Mouse (Mus musculus): ENCODE data around the gene Zbp1. TPM values are rescaled to one million over a fixed set of nuclear protein-coding genes. Genes with fewer than 3 reads are reported as not detected.

Gene Zbp1
- under 1 TPM in 1 of 2 experiments, not detected in 1; 0.47 TPM for total RNA-seq (2021)
- long read RNA-seq, experiment 1, partial matches to known transcripts: 0 of 1 reads
- long read RNA-seq, experiment 1, other reads (novel, unspliced or antisense): 0 of 1 reads
- long read RNA-seq, experiment 2: 0 reads

DNA sequence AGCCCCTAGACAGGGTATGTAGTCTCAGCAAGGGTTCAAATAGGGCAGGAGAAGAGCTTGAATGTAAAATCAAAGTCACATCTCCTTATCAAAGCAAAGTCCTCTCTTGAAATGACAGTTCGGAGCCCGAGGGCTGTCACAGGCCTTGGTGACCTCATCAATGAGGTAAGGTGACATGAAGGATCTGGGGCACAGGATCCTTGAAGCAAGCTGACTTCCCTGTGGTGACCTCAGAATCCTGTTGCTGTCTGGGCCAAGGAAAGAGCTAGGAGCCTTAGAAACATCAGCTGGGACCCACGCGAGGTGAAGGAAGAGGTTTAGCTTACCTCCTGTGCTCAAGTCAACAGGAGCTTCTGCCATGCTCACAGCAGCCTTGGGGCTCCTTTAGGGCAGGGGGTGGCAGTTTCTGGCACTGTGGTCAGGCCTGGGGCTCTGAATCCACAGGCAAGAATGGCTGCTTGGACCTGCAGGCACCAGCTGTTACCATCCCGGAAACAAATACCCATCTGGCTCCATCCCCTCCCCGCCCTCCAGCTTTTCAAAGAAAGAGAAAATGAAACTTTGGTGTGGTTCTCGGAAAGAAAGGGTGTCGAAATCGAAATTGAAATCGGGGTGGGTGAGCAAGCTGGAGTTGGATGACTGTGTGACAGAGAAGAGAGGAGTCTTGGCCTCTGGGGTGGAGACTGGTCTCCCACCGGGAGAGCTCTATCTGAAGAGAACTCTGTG, at the start of gene Zbp1:
TSS of gene Zbp1 (minus strand) at position 508 of the 726 bp plus-strand sequence.
- no peak for DNase-seq (ENCODE audit: low spot score)

GRCm38 (mm10) chr2:173267562-173267961, 48.8 kb upstream of the Zbp1 start:
- no peak for DNase-seq (ENCODE audit: low spot score)

DNA sequence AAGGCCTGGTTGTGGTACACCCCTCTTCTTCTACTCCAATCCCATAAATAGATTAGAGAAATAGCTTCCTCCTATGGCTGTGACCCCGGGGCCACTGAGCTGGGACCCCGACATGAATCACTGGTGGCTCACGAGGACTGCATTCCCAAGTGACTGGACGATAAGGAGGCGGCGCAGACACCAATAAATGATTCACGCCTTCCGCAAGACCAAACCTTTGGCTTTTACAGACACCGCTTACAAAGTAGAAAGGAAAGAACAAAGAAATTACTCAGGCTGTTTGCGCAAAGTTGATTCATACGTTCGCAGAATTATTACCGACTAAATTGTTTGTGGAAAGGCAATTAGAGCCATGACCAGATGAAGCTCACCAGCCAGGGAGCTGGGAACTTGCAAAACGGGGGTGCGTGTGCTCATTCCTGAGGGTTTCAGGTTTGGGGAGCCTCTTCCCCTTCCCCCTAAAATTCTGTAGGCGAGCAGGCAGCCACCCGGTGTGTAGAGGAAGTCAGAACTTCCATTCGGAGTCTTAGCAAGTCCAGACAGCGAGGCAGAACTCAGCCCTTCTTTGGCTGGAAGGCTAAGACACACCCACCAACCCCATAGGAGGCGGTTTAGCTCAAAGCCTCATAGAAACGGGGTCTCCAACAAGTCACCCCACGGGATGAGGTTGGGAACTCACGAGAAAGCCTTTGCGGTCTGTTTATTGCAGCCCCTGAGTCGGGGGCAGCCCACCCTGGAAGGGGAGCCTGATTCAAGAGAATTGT, 47.8 kb upstream of the Zbp1 start:
- no peak for DNase-seq (ENCODE audit: low spot score)

GRCm38 (mm10) chr2:173265468-173266265, 46.9 kb upstream of the Zbp1 start:
- no peak for DNase-seq (ENCODE audit: low spot score)

DNA sequence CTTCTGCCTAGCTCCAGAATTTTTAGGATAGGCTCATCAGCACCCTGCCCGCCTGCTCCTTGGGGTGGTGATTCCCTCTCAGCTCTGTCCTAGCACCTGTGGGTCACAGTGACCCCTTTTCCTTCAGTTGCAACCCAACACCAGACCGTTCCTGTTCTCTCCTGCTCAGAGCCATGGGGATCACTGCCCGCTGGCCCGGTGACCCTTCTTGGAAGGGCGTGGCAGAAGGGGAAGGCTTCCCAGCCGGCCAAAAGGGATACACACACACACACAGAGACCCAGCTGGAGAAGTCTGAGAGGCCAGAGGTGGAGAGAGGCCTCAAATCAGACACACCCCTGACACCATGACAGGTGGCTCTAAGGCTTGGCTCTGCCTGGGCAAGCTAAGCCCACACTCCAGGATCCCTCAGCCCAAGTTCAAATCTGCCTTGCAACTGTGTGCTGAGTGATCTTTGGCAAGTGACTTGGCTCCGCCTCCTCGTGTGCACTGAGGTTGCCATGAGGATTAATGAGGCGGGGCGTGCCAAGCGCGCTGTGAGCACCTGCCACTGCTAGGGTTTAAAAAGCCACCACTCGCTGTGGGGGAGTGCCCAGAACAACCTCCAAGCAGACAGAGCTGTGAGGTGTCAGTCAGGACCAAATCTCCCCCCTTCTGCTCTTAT, 45.9 kb upstream of the Zbp1 start:
- peak; percentile 79 for DNase-seq (ENCODE audit: low spot score)

- no peak for DNase-seq (ENCODE audit: low spot score)
Observed at GRCm38 (mm10) chr2:173263636-173264330, 45.1 kb upstream of the Zbp1 start.

DNA sequence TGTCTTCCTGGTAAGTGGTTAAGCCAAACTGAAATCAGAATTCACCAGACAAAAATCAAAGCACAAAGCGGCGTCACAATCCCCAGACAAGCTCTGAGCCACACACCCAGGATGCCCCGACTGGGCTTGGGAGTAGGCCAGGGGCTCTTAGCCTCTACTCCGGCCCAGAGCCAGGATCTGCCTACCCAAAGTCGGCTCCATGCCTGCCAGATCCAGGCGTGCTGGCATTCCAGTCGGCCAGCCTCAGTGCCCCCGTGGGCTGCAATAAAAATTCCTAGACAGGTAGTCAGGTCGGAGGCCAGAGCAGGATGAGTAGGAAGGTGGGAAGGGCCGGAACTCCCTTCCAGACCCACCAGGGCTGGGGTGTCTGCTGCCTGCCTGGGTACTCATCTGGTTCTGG, 42.8 kb upstream of the Zbp1 start:
- no peak for DNase-seq (ENCODE audit: low spot score)

GRCm38 (mm10) chr2:173258459-173259091, 39.9 kb upstream of the Zbp1 start:
- no peak for DNase-seq (ENCODE audit: low spot score)

DNA sequence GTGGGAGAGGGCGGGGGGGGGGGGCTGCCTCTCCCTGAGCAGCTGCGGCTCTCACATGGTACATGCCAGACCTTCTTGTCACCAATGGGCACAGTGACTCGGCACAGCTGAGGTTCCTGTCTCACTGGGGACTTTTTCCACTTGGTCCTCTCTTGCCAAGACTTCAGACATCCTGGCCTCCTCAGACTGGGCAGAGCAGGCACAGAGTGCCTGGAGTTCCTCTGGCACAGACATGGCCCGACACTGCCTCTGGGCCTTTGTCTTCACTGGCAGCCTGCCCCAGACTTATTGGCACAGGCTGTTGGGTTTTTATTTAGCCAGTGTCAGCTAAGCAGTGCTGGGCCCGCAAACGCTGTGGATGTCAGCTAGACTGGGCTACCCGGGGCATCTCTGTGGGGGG, 38.9 kb upstream of the Zbp1 start:
- peak; percentile 85 for DNase-seq (ENCODE audit: low spot score)

- no peak for DNase-seq (ENCODE audit: low spot score)
Observed at GRCm38 (mm10) chr2:173256552-173256949, 37.8 kb upstream of the Zbp1 start.

DNA sequence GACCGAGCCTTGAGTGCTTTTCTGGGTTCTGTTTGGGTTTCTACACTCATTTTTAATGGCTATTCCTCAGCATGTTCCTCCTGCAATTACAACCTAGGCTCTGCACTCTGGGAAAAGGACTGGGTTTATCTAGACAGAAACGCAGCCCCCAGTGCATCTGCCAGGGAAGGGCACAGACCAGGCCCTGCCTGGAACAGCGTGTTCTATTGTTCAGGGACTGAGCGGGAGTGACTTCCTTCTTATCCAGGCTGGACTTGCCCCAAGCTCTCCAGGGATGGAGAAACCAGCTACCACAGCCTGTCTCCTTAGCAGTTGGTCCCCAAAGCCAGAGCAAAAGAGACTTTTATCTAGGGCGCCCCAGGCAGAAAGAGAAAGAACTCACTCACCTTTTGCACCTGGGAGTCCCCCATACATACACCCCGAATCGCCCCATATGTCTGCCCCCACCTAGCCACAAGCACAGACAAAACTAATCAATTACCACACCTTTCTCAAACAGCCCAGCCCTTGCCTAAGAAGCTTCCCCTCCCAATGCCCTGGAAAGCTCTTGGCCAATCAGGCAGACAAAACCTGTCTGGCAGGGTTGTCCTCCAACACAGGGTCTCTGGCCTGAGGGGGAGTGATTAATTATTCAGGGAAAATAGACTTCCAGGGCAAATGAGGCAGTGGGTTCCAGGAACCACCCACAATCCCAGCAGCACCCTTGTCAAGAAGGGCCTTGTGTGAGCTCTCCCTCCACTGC, 37.3 kb upstream of the Zbp1 start:
- DNase-seq (ENCODE audit: low spot score): no peak

- no peak for DNase-seq (ENCODE audit: low spot score)
Observed at GRCm38 (mm10) chr2:173253761-173254662, 35.3 kb upstream of the Zbp1 start.

- no peak for DNase-seq (ENCODE audit: low spot score)
Observed at GRCm38 (mm10) chr2:173251675-173252074, 33.0 kb upstream of the Zbp1 start.

- DNase-seq (ENCODE audit: low spot score): no peak
Observed at GRCm38 (mm10) chr2:173251133-173251532, 32.4 kb upstream of the Zbp1 start.

DNA sequence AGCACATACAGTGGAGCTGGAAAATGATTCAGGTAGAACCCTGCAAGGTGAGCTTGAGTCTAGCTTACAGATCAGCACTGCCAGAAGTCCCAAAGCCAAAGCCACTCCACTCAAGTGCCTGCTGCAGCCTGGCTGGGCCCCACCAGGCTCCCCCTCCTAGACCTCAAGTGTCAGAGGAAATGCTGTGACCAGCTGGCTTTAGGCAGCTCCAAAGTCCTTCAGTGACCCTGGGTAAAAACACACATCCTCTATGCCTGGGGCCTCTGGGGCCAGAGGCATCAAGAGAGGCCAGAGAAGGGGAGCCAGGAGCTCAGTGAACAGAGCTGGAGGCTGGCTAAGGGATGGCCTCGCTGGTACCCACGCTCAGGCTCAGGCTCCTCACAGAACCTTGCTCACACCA, 31.7 kb upstream of the Zbp1 start:
- DNase-seq (ENCODE audit: low spot score): no peak

GRCm38 (mm10) chr2:173249965-173250364, 31.2 kb upstream of the Zbp1 start:
- DNase-seq (ENCODE audit: low spot score): no peak

- DNase-seq (ENCODE audit: low spot score): no peak
Observed at GRCm38 (mm10) chr2:173249386-173249785, 30.7 kb upstream of the Zbp1 start.

DNA sequence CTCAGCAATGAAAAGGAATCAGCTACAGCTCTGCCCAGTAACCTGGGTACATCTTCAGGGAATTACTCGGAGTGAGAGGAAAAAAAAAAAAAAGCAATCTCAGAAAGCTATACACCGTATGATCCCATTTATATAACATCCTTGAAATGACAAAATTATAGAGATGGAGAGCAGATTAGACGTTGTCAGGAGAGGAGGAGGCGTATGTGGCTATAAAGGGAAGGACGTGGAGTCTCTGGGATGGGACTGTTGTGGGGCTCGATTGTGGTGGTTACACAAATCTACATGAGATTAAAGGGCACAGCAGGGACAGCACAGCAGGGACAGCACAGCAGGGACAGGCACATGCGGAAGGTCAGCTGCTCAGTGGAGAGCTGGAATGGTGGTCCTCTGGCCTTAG, 30.1 kb upstream of the Zbp1 start:
- no peak for DNase-seq (ENCODE audit: low spot score)
